15 mouse cellular contexts compared by ENCODE assay signal in the genomic region with DNA sequence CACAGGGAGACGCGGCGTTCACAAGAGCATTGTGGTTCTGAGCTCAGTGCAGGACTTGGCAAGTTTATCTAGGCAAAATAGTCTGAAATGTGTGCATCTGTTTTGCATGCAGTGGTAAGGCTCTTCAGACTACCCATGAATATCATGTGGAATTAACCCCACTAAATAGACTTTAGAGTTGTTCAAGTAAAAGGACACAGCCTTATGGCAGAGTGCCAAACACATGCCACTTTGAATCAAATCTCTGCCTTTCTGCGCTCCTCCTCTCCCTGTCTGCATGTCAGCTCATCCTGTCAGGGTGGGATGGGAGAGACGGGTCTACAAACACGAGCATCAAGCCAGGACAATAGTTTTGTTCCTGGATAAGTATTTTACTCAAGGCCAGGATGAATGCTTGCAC.
A peak's percentile ranks its signal among the peaks of the same experiment; 100 is the strongest.
DNase-seq lines count a peak whose midpoint lies in the region; ATAC-seq lines count a peak whose summit lies in the region.
"Had no signal": no experiment of that assay in that cellular context is flagged by ENCODE, and none has a peak within 500 bp of the region (broad histone marks: within the 10 kb centered on the region; RNA-seq: fewer than 3 reads in every experiment).

No protein-coding gene starts in this region.

- no peak overlapping the region for H3K4me3 ChIP-seq in embryonic facial prominence, embryonic 12.5 days
- H3K4me3 ChIP-seq in embryonic facial prominence, embryonic 10.5 days = no peak overlapping the region
- no peak overlapping the region for H3K4me3 ChIP-seq in hindbrain, embryonic 15.5 days
- H3K4me3 ChIP-seq: heart, adult 2 months had no signal

- H3K4me2 ChIP-seq in embryonic facial prominence, embryonic 12.5 days (replicated peaks) = no peak overlapping the region
- H3K4me2 ChIP-seq in hindbrain, embryonic 15.5 days = no peak overlapping the region
- H3K4me2 ChIP-seq: liver, embryonic 11.5 days had no signal

- no peaks in the 10 kb centered on the region for H3K9me3 ChIP-seq in embryonic facial prominence, embryonic 12.5 days
- no peaks in the 10 kb centered on the region for H3K9me3 ChIP-seq in embryonic facial prominence, embryonic 10.5 days
- no peaks in the 10 kb centered on the region for H3K9me3 ChIP-seq in hindbrain, embryonic 15.5 days

- 0 out of 2 replicates have a peak overlapping the region, but pooled peaks have one; percentile 0 for H3K27ac ChIP-seq in embryonic facial prominence, embryonic 12.5 days
- H3K27ac ChIP-seq in embryonic facial prominence, embryonic 10.5 days (replicated peaks) = no peak overlapping the region
- H3K27ac ChIP-seq in hindbrain, embryonic 15.5 days (replicated peaks) = peak overlapping the region; percentile 43
- H3K27ac ChIP-seq: heart, adult 2 months; kidney, postnatal 0 days had no signal

- H3K9ac ChIP-seq in embryonic facial prominence, embryonic 12.5 days = no peak overlapping the region
- no peak overlapping the region for H3K9ac ChIP-seq in hindbrain, embryonic 15.5 days

- H3K27me3 ChIP-seq in embryonic facial prominence, embryonic 12.5 days = no peaks in the 10 kb centered on the region
- no peaks in the 10 kb centered on the region for H3K27me3 ChIP-seq in embryonic facial prominence, embryonic 10.5 days (replicated peaks; ENCODE audit: low read depth, poor library complexity, severe bottlenecking)
- no peaks in the 10 kb centered on the region for H3K27me3 ChIP-seq in hindbrain, embryonic 15.5 days

- ATAC-seq in embryonic facial prominence, embryonic 12.5 days (ENCODE audit: insufficient number of reproducible peaks, insufficient read depth, low FRiP score, low TSS enrichment) = no peak; the same call in 1 of the 2 replicates
- ATAC-seq in hindbrain, embryonic 15.5 days (ENCODE audit: low FRiP score, low read depth) = peak; percentile 20; the same call in 1 of the 2 replicates
- no peak for ATAC-seq in frontal cortex, adult (ENCODE audit: low TSS enrichment)
- ATAC-seq: activated CD4-positive, CD25-positive, alpha-beta regulatory T cell, adult 4 months had no signal

- DNase-seq in embryonic facial prominence, embryonic 10.5 days (ENCODE audit: low spot score) = no peak
- peak; percentile 41 for DNase-seq in thymus, postnatal 0 days (ENCODE audit: low spot score)
- DNase-seq in thymus, adult 18-20 months = no peak
- DNase-seq in frontal cortex, postnatal 10 days (ENCODE audit: low spot score in 2 of 2) = no peak
- DNase-seq in T-cell, adult 2 months (ENCODE audit: low spot score) = no peak
- DNase-seq: heart, adult 2 months; heart, postnatal 36 days; lung, postnatal 14 days; spleen, adult 18-20 months had no signal

- peaks cover 86% of the 10 kb centered on the region for H3K4me1 ChIP-seq in embryonic facial prominence, embryonic 12.5 days
- H3K4me1 ChIP-seq in embryonic facial prominence, embryonic 10.5 days = peaks cover 80% of the 10 kb centered on the region
- H3K4me1 ChIP-seq in hindbrain, embryonic 15.5 days (replicated peaks) = peaks cover 87% of the 10 kb centered on the region

- 65% methylated on average over 6 of the region's 6 CpGs for WGBS in embryonic facial prominence, embryonic 12.5 days
- 87% methylated on average over 6 of the region's 6 CpGs for WGBS in embryonic facial prominence, embryonic 10.5 days
- WGBS in hindbrain, embryonic 15.5 days = 29% methylated on average over 6 of the region's 6 CpGs

- no peaks in the 10 kb centered on the region for H3K36me3 ChIP-seq in embryonic facial prominence, embryonic 12.5 days
- H3K36me3 ChIP-seq in embryonic facial prominence, embryonic 10.5 days (replicated peaks) = no peaks in the 10 kb centered on the region
- H3K36me3 ChIP-seq in hindbrain, embryonic 15.5 days = no peaks in the 10 kb centered on the region
